Mouse (Mus musculus) MEL (cell line): ENCODE measurements around the gene Casp3.

ENCODE experiments used
- CHD2 ChIP-seq: IDR thresholded peaks from 2 replicates; pipeline ENCODE4 v1.6.1; 2011; ENCODE audit warnings: low read length, improper control_type of control experiment
- CTCF ChIP-seq, 3 experiments: IDR thresholded peaks in 2 of 3; conservative IDR thresholded peaks in 1 of 3; 2 replicates each; pipeline ENCODE4 v1.5.1; 2011 to 2012; ENCODE audit warnings: low read length in 3 of 3, low read depth in 2 of 3, mild to moderate bottlenecking in 2 of 3, improper control_type of control experiment in 1 of 3, inconsistent platforms in 1 of 3, mixed read lengths in 1 of 3, moderate library complexity in 1 of 3; ENCODE audit not compliant: control insufficient read depth in 1 of 3, insufficient read depth in 1 of 3, poor library complexity in 1 of 3, severe bottlenecking in 1 of 3
- EP300 ChIP-seq, 2 experiments: IDR thresholded peaks; 2 replicates each; pipeline ENCODE4 v1.6.1; 2011; ENCODE audit warnings: improper control_type of control experiment in 2 of 2, low read length in 2 of 2, low read depth in 1 of 2, mild to moderate bottlenecking in 1 of 2
- GABPA ChIP-seq: IDR thresholded peaks from 2 replicates; pipeline ENCODE4 v1.6.1; 2012; ENCODE audit warnings: low read depth, mild to moderate bottlenecking, inconsistent platforms, low read length, improper control_type of control experiment, moderate library complexity
- JUND ChIP-seq: IDR thresholded peaks from 2 replicates; pipeline ENCODE4 v1.6.1; 2011; ENCODE audit warnings: low read depth, mild to moderate bottlenecking, improper control_type of control experiment, low read length
- MAFK ChIP-seq: IDR thresholded peaks from 2 replicates; pipeline ENCODE4 v1.6.1; 2011; ENCODE audit warnings: low read depth, mild to moderate bottlenecking, low read length, improper control_type of control experiment, borderline replicate concordance
- MXI1 ChIP-seq: IDR thresholded peaks from 2 replicates; pipeline ENCODE4 v1.6.1; 2011; ENCODE audit warnings: mild to moderate bottlenecking, low read depth, low read length, improper control_type of control experiment
- MYC ChIP-seq: IDR thresholded peaks from 2 replicates; pipeline ENCODE4 v1.6.1; 2011; ENCODE audit warnings: low read depth, mild to moderate bottlenecking, low read length, improper control_type of control experiment, moderate library complexity
- POLR2A ChIP-seq, 2 experiments: IDR thresholded peaks; 2 replicates each; pipeline ENCODE4 v1.6.1; 2011 to 2012; ENCODE audit warnings: low read length in 2 of 2, mild to moderate bottlenecking in 2 of 2, control low read depth in 1 of 2, improper control_type of control experiment in 1 of 2, low read depth in 1 of 2, moderate library complexity in 1 of 2; ENCODE audit not compliant: control insufficient read depth in 1 of 2, insufficient read depth in 1 of 2, poor library complexity in 1 of 2
- USF1 ChIP-seq: IDR thresholded peaks from 2 replicates; pipeline ENCODE4 v1.6.1; 2014; ENCODE audit warnings: low read depth, mild to moderate bottlenecking, inconsistent platforms, low read length, improper control_type of control experiment, moderate library complexity
- ZNF384 ChIP-seq: IDR thresholded peaks from 2 replicates; pipeline ENCODE4 v1.6.1; 2012; ENCODE audit warnings: low read depth, mild to moderate bottlenecking, inconsistent platforms, low read length, improper control_type of control experiment

DNA sequence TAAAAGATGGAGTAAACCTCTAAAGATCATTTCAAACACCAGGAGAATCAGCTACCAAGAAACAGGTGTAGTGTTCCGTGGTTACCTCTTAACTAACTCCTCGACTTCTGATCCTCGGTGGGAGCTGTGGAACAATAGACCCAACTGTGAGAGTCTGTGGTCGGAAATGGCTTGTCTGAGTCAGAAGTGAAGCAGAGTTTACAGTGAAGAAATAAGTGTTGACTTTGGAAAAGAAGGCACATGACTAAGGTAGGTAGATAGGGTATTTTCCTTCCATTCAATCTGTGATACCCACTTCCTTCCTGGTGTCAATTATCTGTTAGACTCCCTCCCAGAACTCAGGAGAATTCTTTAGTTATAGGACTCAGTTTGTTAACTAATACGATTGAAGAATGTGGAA is 24.2 kb downstream of the Casp3 start:
- TF ChIP-seq POLR2A (IDR thresholded peaks at IDR 0.05; ENCODE audit: control insufficient read depth in 1 of 2, insufficient read depth in 1 of 2, low read depth in 1 of 2, low read length in 2 of 2, poor library complexity in 1 of 2) = no peak
- no peak for TF ChIP-seq MYC
- TF ChIP-seq JUND = no peak
- TF ChIP-seq MAFK = no peak
- no peak for TF ChIP-seq USF1
- TF ChIP-seq CTCF (IDR thresholded peaks at IDR 0.05 in 2 of 3, conservative IDR thresholded peaks at IDR 0.05 in 1 of 3; ENCODE audit: control insufficient read depth in 1 of 3, insufficient read depth in 1 of 3, low read depth in 2 of 3, low read length in 3 of 3, poor library complexity in 1 of 3, severe bottlenecking in 1 of 3) = no peak
- no peak for TF ChIP-seq EP300 (IDR thresholded peaks at IDR 0.05; ENCODE audit: low read depth in 1 of 2, low read length in 2 of 2)
- no peak for TF ChIP-seq CHD2
- TF ChIP-seq MXI1 = no peak
- TF ChIP-seq ZNF384 = no peak
- no peak for TF ChIP-seq GABPA
